Mouse (Mus musculus): ENCODE data around the gene Cped1.

DNA sequence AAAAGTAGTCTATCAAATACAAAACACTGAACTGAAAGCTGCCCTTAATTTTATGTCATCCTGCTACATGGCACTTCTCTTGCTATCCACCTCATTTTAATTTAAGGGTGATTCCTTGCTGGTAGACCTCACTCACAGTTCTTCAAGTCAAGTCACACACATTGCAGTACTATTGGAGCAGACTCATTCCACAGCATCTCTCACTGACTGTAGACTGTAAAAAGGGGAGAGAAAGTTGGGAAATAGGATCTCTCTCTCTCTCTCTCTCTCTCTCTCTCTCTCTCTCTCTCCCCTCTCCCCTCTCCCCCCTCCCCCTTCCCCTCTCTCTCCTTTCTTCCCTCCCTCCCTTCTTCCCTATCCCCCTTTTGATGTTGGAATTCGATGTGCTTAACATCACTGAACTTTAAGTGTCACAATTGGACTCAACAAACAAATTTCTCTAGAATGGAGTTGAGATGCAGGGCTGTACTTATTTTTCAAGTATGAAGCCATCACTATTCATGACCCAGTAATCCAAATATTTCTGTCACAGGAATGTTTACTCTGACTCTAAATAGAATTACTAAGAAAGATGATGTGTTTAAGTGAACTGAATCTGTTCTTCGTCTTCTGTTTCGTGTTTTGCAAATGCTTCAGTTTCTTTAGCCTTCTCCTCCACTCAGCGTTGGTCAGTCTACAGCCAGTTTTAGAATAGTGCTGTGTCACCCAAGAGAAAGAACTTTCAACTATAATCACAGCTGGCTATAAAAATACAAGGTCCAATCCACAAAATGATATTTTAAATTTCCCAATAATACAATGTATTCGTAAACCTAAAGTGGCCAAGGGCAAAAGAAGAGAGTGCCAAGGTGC is 88.7 kb downstream of the Cped1 start:
- no peak for TF ChIP-seq CTCF (IDR thresholded peaks at IDR 0.05; ENCODE audit: control insufficient read depth, insufficient read depth, insufficient replicate concordance, low read depth, low read length)
- TF ChIP-seq POLR2A (IDR thresholded peaks at IDR 0.05; ENCODE audit: control insufficient read depth, low read depth, low read length): no peak
